Mouse (Mus musculus): Measurements from ENCODE around the gene Trim69.

Trim69 gene

DNA sequence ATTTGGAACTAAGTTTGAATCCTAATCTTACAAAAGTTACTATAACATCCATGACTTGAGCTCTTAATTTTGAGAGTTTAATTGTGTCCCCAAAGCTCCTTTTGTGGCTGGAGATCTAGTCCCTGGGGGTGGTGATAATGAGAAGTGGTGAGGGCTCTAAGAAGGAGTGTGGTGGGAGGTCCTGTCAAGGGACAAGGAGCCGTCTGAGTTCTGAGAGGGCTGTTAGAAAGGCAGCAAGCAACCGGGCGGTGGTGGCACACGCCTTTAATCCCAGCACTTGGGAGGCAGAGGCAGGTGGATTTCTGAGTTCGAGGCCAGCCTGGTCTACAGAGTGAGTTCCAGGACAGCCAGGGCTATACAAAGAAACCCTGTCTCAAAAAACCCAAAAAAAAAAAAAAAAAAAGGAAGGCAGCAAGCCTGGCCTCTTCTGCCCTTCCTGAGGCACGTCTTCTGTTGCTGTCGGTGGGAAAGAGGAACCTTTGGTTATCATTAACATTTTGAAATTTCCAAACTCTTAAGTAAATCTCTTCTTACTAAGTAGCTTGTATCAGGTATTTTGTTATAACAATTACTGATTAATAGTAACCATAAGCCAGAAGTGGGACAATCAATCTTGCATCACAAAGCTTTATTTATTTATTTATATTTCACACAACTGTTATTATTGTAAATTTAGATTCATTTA lies 6.7 kb upstream of the Trim69 start:
- no peak for DNase-seq (ENCODE audit: low spot score)

- DNase-seq (ENCODE audit: low spot score) = no peak
These were observed 6.0 kb upstream of the Trim69 start for GRCm38 (mm10) chr2:122154479-122154878.

GRCm38 (mm10) chr2:122155292-122155691 lies 5.2 kb upstream of the Trim69 start:
- DNase-seq (ENCODE audit: low spot score) = no peak

DNA sequence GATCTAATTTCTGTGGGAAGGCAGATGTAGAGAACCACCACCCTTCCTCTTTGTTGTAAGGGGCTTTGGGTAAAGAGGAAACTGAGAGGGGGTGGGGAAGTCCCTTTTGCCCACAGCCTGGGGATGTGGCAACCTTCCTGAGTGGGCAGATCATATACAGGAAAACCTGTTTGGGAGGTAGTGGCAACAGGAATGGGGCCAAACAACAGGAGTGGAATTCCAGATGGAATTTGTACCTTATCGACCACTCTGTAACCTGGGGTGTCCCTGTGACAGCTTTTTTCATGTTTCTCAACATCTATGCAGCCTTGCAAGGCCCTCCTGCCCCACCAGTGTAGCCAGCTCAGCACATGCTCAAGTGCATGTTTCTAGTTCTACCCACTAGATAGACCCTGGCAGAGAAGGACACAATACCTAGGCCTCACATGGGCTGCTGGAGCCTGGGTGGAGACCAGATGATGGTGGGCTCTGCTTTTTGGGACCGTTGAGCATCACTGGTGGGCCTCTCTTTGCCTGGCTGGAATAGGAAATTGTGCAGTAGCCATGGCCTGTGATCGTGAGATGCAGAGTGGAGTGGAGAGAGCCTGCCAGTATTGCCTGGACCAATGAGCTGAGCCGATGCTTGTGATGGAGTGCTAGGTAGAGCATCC lies 4.3 kb upstream of the Trim69 start:
- DNase-seq (ENCODE audit: low spot score) = no peak

DNA sequence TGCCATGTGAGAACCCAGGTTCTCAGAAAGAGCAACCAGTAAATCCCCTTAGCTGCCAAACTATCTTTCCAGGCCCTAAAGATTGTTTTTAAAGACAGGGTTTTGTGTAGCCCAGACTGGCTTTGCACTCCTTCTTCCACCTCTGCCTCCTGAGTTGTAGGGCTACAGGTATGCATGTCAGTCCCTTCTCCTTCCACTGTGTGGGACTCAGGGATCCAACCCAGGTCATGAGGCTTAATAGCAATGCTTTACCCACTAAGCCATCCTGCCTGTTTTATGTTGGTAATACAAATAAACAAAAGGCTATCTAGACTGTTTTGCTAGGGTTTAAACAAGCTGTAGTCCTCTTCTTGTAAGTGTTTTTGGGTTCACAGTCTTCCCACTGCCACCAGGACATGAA lies 2.9 kb upstream of the Trim69 start:
- DNase-seq (ENCODE audit: low spot score) = no peak

DNA sequence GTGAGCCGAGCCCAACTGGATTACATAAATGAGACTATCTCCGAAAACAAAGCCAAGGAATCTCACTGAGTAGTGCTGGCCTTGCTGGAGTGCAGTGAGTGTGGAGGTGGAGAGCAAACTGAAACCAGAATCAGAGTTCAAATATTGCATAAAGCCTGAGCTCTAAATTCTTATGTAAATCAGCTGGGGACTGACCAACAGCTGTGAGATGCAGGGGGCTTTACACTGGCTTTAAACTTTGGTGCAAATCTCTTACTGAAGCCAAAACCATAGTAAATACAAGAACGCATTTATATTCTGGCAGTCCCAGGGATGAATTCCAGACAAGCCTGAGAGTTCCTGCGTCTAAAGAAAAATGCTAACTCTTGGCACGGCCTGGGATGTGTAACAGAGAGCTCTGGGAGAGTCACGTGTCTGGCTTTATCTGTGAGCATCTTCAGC lies 2.1 kb upstream of the Trim69 start:
- DNase-seq (ENCODE audit: low spot score) = no peak

- no peak for DNase-seq (ENCODE audit: low spot score)
These were observed 833 bp upstream of the Trim69 start for GRCm38 (mm10) chr2:122159667-122160066.

- no peak for DNase-seq (ENCODE audit: low spot score)
These were observed 1.0 kb downstream of the Trim69 start for GRCm38 (mm10) chr2:122161542-122161941.

DNA sequence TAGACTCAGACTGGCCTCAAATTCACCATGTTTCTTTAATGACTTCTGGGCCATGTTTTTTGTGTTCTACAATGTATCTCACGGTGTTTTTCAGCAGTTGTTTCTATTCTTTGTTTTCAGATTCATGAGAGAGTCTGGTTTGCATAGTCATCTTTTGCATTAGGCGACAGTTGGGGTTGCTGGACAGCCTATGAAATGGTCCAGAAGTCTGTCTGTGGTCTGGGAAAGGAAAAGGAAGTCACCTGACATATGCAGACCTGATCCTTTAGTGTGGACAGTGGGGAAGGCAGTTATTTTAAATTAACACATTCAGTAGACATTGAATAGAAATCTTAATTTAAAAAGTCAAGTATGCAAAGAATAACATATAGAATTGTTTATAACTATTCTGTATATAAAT lies 2.0 kb downstream of the Trim69 start:
- no peak for DNase-seq (ENCODE audit: low spot score)

DNA sequence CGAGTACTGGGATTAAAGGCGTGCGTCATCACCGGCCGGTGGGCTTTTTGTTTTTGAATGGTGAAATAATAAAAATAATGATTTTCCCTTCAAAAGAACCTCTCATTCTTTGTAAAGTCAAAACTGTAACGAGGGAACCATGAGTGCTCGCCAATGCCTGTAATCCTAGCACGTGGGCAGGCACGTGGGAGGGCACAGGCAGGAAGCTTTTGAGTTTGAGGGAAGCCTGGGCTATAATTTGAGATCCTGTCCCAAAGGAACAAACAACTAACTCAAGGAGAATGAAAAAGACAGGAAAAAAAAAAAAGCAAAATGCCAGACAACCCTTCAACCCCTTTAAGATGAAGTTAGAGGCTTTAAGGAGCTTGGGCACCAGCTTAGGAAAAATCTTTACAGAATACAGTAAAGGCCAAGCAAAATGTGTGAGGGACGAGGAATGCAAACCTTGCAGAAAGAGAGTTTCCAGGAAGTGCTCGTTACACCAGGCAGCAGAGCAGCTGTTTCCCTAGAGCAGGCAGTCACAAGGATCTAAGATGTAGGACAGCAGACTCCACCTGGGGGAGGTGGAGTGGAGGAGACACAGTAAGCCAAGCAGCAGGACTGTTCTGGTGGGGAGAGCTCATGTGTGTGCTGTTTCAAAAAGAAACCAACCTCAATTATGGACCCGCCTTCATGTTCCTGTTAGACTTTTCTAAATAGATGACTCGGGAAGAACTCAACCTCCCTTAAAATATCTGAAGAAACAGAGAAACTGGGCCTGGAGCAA lies 3.1 kb downstream of the Trim69 start:
- no peak for DNase-seq (ENCODE audit: low spot score)

DNA sequence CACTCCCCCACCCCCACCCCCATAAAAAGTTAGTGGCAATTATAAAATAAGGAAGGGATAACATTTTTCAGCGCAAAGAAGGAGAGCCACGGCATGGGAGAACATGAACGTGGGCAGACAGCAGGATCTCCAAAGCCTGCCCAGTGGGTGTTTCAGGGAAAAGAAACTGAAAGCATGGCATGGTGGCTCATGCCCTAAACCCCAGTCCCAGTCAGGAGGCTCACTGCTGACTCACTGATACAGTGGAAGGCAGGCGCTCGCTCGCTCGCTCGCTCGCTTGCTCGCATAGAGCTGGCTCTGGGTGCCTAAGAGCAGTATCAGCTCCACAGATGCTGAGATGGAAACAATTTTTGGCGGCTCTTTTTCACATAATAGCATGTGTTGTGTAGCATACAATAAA lies 3.8 kb downstream of the Trim69 start:
- no peak for DNase-seq (ENCODE audit: low spot score)

DNA sequence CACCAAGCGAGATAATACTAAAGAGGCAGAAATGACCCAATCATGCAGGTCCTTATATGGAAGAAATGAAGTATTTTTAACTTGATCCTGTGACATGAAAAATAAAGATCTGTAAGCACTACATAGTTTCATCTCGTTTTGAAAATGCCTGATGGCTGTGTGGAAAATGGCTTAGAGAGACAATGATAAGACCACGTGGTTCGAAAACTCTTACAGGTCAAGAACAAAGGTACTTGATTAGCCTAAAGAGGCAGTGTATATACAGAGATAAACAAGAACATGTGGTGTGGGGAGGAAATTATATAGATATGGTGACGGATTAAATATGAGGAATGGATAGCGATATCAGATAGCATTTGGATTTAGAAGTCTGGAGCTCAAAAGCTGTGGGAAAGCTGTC lies 10.8 kb downstream of the Trim69 start:
- DNase-seq (ENCODE audit: low spot score) = no peak

GRCm38 (mm10) chr2:122172188-122172587 lies 11.7 kb downstream of the Trim69 start:
- DNase-seq (ENCODE audit: low spot score) = no peak

- DNase-seq (ENCODE audit: low spot score) = no peak
These were observed 19.7 kb downstream of the Trim69 start for GRCm38 (mm10) chr2:122180051-122180822.

DNA sequence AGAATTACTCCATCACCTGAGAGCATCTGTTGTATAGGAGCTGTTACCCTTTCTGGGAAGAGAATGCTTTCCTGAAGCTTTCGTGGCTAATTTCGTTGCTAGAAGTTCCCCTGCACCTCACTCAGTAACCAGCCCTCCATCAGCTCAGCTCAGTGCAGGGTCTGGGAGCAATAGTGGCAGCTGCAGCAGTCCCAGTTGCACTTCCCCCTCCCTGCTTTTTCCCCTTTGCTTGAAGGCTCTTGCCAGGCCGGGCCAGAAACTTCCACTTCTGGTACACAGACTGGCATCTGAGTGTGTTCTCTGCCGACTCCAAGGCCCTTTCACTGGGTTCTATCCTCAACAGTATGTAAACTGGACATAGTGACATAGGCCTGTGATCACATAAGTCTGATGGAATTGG lies 24.6 kb downstream of the Trim69 start:
- DNase-seq (ENCODE audit: low spot score) = no peak

DNA sequence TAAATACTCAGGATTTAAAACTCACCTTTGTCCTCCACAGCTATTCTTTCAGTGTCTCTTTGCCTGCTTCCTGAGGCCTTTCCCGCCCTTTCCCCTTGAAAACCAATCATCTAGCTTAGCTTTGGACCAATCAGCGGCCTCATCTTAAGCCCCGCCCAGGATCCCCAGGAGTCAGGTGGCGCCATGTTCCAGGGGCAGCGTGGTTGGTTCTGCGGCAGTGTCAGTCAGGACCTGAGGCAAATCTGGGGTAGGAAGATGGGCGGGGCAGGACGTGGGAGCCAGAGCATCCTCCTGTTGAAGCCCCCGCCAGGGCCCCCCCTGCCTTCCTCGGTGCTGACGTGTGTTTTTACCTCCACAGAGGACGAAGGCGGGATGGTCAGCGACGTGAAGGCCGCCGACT lies 25.6 kb downstream of the Trim69 start, which contains the start of the genes Patl2 and Terb2:
Gene Patl2, minus strand, starts transcription at position 84 of the 400 bp plus-strand sequence.
Gene Terb2, plus strand, starts transcription at position 167 of the 400 bp plus-strand sequence.
- DNase-seq (ENCODE audit: low spot score) = no peak

DNA sequence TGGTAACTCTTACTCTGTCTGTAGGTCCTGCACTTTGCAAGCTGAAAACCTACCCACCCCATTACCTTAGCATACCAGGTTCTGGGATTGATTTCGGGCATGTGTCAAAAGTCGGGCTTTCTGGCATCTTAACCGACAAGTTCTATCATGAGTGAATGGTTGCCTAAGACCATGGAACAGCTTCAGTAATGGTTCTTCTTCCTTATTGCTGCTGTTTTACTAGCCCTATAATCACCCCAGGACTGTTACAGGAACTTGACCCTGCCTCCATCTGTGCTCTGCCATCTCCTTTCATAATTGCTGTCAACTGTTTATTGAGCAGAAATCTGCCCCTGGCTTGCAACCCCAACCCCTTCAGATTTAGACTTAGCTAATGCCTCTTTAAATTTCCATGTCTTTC lies 26.3 kb downstream of the Trim69 start:
- no peak for DNase-seq (ENCODE audit: low spot score)

DNA sequence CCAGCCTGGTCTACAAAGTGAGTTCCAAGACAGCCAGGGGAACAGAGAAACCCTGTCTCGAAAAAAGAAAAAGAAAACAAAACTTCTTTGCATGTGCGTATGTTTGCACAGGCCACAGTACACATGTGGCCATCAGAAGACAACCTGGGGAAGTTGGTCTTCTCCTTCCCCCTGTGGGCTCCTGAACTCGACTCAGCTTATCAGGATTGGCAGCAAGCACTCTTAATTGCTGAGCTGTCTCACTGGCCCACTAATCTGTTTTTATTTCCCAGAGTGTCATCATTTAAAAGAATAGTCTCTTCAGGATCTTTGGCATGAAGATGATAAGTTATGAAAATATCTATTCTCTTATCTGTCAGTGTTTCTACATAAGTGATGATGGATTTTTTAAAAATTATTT lies 31.3 kb downstream of the Trim69 start:
- no peak for DNase-seq (ENCODE audit: low spot score)

GRCm38 (mm10) chr2:122194509-122194929 lies 34.0 kb downstream of the Trim69 start:
- no peak for DNase-seq (ENCODE audit: low spot score)

- DNase-seq (ENCODE audit: low spot score) = no peak
These were observed 41.0 kb downstream of the Trim69 start for GRCm38 (mm10) chr2:122201501-122201900.

- DNase-seq (ENCODE audit: low spot score) = no peak
These were observed 46.1 kb downstream of the Trim69 start for GRCm38 (mm10) chr2:122206440-122207107.
